Comparison of ENCODE assay signal across 16 mouse cellular contexts in genomic region chr1:131175189-131175588, GRCm38 (mm10). TPM values are rescaled to one million over a fixed set of nuclear protein-coding genes. Genes with fewer than 3 reads are reported as not detected.
A peak's percentile ranks its signal among the peaks of the same experiment; 100 is the strongest.
DNase-seq lines count a peak whose midpoint lies in the region; ATAC-seq lines count a peak whose summit lies in the region.
"Had no signal": no experiment of that assay in that cellular context is flagged by ENCODE, and none has a peak within 500 bp of the region (broad histone marks: within the 10 kb centered on the region; RNA-seq: fewer than 3 reads in every experiment).

No protein-coding gene starts in this region.

- peak; percentile 87 for DNase-seq in heart, adult 11 months
- DNase-seq in heart, adult 9 months (ENCODE audit: low spot score in 2 of 2): no peak
- DNase-seq in midbrain, embryonic 11.5 days (ENCODE audit: low spot score, missing footprints): peak; percentile 47
- peak; percentile 5 for DNase-seq in induced T-regulatory cell, adult 2 months (ENCODE audit: low read depth)
- DNase-seq in adrenal gland, postnatal 4 days (ENCODE audit: low spot score in 2 of 2): no peak
- DNase-seq: adrenal gland, adult 8-10 months; adrenal gland, postnatal 10 days; B cell, adult 2 months; cerebellum, adult 11 months; cerebellum, adult 11-12 months had no signal

- no peak overlapping the region for H3K4me3 ChIP-seq in midbrain, embryonic 11.5 days (ENCODE audit: low read depth, low read length)
- H3K4me3 ChIP-seq in midbrain, embryonic 15.5 days: no peak overlapping the region

- no peaks in the 10 kb centered on the region for H3K27me3 ChIP-seq in midbrain, embryonic 11.5 days (ENCODE audit: control insufficient read depth, insufficient read depth, low read length)
- no peaks in the 10 kb centered on the region for H3K27me3 ChIP-seq in midbrain, embryonic 15.5 days (replicated peaks)
- H3K27me3 ChIP-seq: CH12.LX, Patski had no signal

- no peak overlapping the region for H3K4me2 ChIP-seq in midbrain, embryonic 11.5 days
- no peak overlapping the region for H3K4me2 ChIP-seq in midbrain, embryonic 15.5 days

- no peak for ATAC-seq in midbrain, embryonic 11.5 days (ENCODE audit: low FRiP score)
- no peak for ATAC-seq in midbrain, embryonic 15.5 days (replicated peaks)
- ATAC-seq: activated CD4-positive, CD25-positive, alpha-beta regulatory T cell, adult 4 months; CD4-positive, CD25-positive, alpha-beta regulatory T cell, adult 4 months; Patski had no signal

- H3K4me1 ChIP-seq in midbrain, embryonic 11.5 days (ENCODE audit: control insufficient read depth, insufficient read depth, low read length): no peaks in the 10 kb centered on the region
- no peaks in the 10 kb centered on the region for H3K4me1 ChIP-seq in midbrain, embryonic 15.5 days

- peaks cover 13% of the 10 kb centered on the region for H3K36me3 ChIP-seq in midbrain, embryonic 11.5 days (ENCODE audit: control insufficient read depth, insufficient read depth, low read length)
- peaks cover 38% of the 10 kb centered on the region for H3K36me3 ChIP-seq in midbrain, embryonic 15.5 days (replicated peaks)

- H3K9me3 ChIP-seq in midbrain, embryonic 11.5 days (ENCODE audit: control insufficient read depth, low read length): no peaks in the 10 kb centered on the region
- no peaks in the 10 kb centered on the region for H3K9me3 ChIP-seq in midbrain, embryonic 15.5 days
- H3K9me3 ChIP-seq: G1E had no signal

- H3K27ac ChIP-seq in midbrain, embryonic 11.5 days (ENCODE audit: low read depth, low read length): no peak overlapping the region
- H3K27ac ChIP-seq in midbrain, embryonic 15.5 days: no peak overlapping the region

- H3K9ac ChIP-seq in midbrain, embryonic 11.5 days (ENCODE audit: low read length): no peak overlapping the region
- H3K9ac ChIP-seq in midbrain, embryonic 15.5 days: no peak overlapping the region

- WGBS in midbrain, embryonic 11.5 days: 95% methylated on average over 1 of the region's 1 CpGs
- WGBS in midbrain, embryonic 15.5 days: 100% methylated on average over 1 of the region's 1 CpGs

RNA-seq across cellular contexts. Expression of gene Eif2d, which starts 22.2 kb away (rescaled TPM):
- 55.7 and 56.7 TPM in 2 replicates for polyA plus RNA-seq in midbrain, embryonic 11.5 days (2014; fragmentation: Nextera tagmentation; extraction: Ambion mirVana)
- 50.7 and 53.6 TPM in 2 replicates for polyA plus RNA-seq in midbrain, embryonic 15.5 days (2015; fragmentation: Nextera tagmentation; extraction: Ambion mirVana)
- 10 to 100 TPM; 47.4 to 49.9 TPM for total RNA-seq in adrenal gland, postnatal 4 days (2021)

RNA-seq across cellular contexts. Expression of gene Dyrk3, which starts 37.0 kb away (rescaled TPM):
- 17.2 and 23.4 TPM in 2 replicates for polyA plus RNA-seq in midbrain, embryonic 11.5 days (2014; fragmentation: Nextera tagmentation; extraction: Ambion mirVana)
- 15.5 and 17.8 TPM in 2 replicates for polyA plus RNA-seq in midbrain, embryonic 15.5 days (2015; fragmentation: Nextera tagmentation; extraction: Ambion mirVana)
- total RNA-seq in adrenal gland, postnatal 4 days (2021): 1 to 10 TPM; 7.9 to 8.4 TPM

Comparison
In these comparisons a context has a peak if more than half of its experiments do, and no peak if none do; other contexts are left out.
1. DNase-seq: peak in heart, adult 11 months (single experiment), midbrain, embryonic 11.5 days (single experiment) and induced T-regulatory cell, adult 2 months (single experiment); none in heart, adult 9 months (0 of 2) and adrenal gland, postnatal 4 days (0 of 2).